Mouse (Mus musculus) cerebellum, adult 9-10 months (tissue): ENCODE data around the gene Use1.

Experiments
- DNase-seq: peaks from one replicate; pipeline ENCODE4 v3.0.0; 2022

The Use1 gene

GRCm38 (mm10) chr8:71403107-71403885, 36.6 kb downstream of the Use1 start:
- DNase-seq: no peak

GRCm38 (mm10) chr8:71404011-71404410, 37.4 kb downstream of the Use1 start:
- peak; percentile 16 for DNase-seq

DNA sequence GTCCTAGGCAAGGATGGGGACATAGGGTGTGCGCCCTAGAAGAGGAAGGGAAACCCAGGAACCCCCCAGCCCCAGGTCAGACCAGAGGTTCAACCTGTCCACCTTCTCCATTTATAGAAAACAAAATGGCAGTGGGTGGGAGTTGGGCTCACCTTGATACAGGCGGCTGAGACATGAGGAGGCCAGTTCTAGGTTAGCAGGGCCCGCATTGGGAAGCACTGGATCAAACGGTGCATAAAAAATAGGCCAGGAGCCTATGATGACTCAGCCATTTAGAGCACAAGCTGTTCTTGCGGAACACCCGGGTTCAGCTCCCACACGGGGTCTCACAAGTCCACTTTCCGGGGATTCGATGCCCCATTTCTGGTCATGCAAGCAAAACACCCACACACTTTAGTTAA, 38.3 kb downstream of the Use1 start:
- DNase-seq: peak; percentile 43

- peak; percentile 94 for DNase-seq
These were observed 38.9 kb downstream of the Use1 start, which contains the start of gene Ankle1 for GRCm38 (mm10) chr8:71405401-71406098. Gene Ankle1 (plus strand): TSS chr8:71406010.

DNA sequence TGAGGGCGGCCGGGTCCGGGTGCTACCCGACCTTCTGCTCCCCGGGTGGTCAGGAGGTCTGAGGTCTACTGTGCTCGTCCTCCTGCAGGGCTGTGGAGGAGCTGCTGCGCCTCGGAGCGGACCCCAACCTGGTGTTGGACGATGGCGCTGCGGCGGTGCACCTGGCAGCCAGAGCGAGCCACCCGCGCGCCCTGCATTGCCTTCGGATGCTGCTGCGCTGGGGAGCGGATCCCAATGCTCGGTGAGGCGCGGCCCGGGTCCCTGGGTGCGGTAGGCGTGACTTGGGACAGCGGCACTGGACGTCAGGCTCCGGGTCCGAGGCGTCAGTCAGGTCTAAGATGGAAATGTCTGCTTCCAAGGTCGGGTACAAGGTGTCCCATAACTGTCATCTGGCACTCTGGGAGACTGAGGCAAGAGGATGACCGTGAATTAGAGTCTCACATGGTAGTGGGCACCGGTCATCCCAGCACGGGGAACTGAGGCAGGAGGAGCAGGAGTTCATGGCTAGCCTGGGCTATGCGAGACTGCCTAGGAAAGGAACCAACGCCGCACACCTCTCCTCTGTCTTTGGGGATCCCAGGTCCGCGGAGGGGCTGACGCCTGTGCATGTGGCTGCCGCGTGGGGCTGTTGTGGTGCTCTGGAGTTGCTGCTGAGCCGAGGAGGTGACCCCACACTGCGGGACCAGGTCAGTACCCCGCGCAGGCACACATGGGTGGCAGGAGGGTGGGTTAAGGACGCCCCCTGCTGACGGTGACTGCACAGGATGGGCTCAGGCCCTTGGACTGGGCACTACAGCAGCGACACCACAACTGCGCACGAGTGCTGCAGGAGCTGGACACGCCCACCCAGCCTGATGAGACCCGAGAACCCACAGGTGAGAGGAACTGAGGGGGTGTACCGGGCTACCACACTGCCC, 39.7 kb downstream of the Use1 start:
- peak; percentile 57 for DNase-seq

DNA sequence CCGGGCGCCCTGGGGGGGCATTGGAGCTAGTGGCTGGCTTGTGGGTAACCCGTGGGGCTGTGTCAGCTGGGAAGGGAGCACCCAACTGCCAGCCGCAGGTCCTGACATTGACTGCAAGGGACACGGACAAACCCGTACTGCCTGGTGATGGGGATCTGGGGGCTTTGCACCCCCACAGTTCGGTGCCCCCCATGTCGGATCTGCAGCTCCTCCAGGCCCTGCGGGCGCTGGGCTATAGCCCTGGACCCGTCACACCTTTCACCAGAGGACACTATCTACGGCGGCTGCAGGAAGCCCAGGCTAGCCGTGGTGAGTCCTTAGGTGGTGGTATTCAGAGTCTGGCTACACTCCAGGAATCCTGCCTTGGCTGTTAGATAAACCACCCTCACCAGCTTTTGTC, 40.8 kb downstream of the Use1 start:
- DNase-seq: peak; percentile 19

- DNase-seq: no peak
These were observed 41.6 kb downstream of the Use1 start for GRCm38 (mm10) chr8:71408231-71408630.

DNA sequence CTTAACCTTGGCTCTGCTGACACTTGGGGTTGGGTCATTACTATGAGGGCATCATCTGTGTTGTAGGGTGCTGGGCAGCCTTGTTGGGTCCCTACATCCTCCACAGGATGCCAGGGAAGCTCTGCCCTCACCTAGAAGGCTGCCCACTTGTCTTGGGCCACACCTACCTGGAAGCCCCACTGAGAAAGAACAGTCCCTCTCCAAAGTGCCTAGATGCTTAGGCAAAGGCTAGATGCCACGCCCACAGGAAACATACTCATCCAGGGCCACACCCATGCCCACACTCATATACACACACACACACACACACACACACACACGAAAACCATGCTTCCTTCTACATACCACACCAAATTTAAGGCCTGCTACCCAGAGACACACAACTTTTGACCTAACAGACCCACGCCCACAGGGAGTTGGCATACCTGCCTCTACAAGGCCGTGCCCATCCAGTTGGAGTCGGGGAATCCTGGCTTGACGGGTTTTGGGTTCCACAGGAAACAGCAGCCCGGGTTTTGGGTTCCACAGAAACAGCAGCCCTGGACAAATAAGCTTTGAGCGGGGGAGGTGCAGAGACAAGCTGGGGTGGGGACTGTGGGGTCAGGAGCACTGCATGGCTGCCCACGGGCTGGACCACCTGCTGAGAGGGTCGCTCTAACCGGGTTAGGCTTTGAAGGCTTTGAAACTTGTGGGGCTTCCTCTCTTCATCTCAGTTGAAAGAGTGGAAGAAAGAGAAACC, 45.1 kb downstream of the Use1 start:
- no peak for DNase-seq
